Comparison of ENCODE assay signal across 10 mouse cellular contexts in genomic region chr11:44665741-44666531, GRCm38 (mm10). TPM values are rescaled to one million over a fixed set of nuclear protein-coding genes. Genes with fewer than 3 reads are reported as not detected.
A peak's percentile ranks its signal among the peaks of the same experiment; 100 is the strongest.
DNase-seq lines count a peak whose midpoint lies in the region; ATAC-seq lines count a peak whose summit lies in the region.
"Had no signal": no experiment of that assay in that cellular context is flagged by ENCODE, and none has a peak within 500 bp of the region (broad histone marks: within the 10 kb centered on the region; RNA-seq: fewer than 3 reads in every experiment).

No protein-coding gene starts in this region.

- no peak for DNase-seq in kidney, postnatal 10 days
- DNase-seq in embryonic facial prominence, embryonic 14.5 days (ENCODE audit: low spot score) = no peak
- DNase-seq in cerebellum, adult 11-12 months = no peak
- no peak for DNase-seq in frontal cortex, adult 2 months (ENCODE audit: extremely low spot score in 1 of 2, low spot score in 1 of 2)
- DNase-seq: cerebellum, adult 11 months had no signal

- WGBS in kidney, embryonic 15.5 days = 43% methylated on average over 7 of the region's 7 CpGs
- 24% methylated on average over 7 of the region's 7 CpGs for WGBS in embryonic facial prominence, embryonic 14.5 days
- WGBS in hindbrain, embryonic 12.5 days = 29% methylated on average over 7 of the region's 7 CpGs
- 40% methylated on average over 7 of the region's 7 CpGs for WGBS in midbrain, embryonic 16.5 days

- H3K4me2 ChIP-seq in kidney, embryonic 15.5 days = peak overlapping the region; percentile 58
- peak overlapping the region; percentile 51 for H3K4me2 ChIP-seq in embryonic facial prominence, embryonic 14.5 days (ENCODE audit: low read depth, low read length)
- H3K4me2 ChIP-seq in hindbrain, embryonic 12.5 days (replicated peaks) = peak overlapping the region; percentile 54; the same call in 1 of the 2 replicates
- peak overlapping the region; percentile 57; the same call in 1 of the 2 replicates for H3K4me2 ChIP-seq in midbrain, embryonic 16.5 days (ENCODE audit: low read length)

- H3K27me3 ChIP-seq in kidney, embryonic 15.5 days = no peaks in the 10 kb centered on the region
- H3K27me3 ChIP-seq in embryonic facial prominence, embryonic 14.5 days (replicated peaks; ENCODE audit: control insufficient read depth, insufficient read depth, low read length) = no peaks in the 10 kb centered on the region
- H3K27me3 ChIP-seq in hindbrain, embryonic 12.5 days = no peaks in the 10 kb centered on the region
- no peaks in the 10 kb centered on the region for H3K27me3 ChIP-seq in midbrain, embryonic 16.5 days (ENCODE audit: control insufficient read depth, insufficient read depth, low read depth, low read length)

- H3K9me3 ChIP-seq in kidney, embryonic 15.5 days (replicated peaks) = no peaks in the 10 kb centered on the region
- no peaks in the 10 kb centered on the region for H3K9me3 ChIP-seq in embryonic facial prominence, embryonic 14.5 days (ENCODE audit: control insufficient read depth, low read length)
- no peaks in the 10 kb centered on the region for H3K9me3 ChIP-seq in hindbrain, embryonic 12.5 days (replicated peaks)
- H3K9me3 ChIP-seq in midbrain, embryonic 16.5 days (replicated peaks; ENCODE audit: control insufficient read depth, low read length, poor library complexity, severe bottlenecking) = no peaks in the 10 kb centered on the region
- H3K9me3 ChIP-seq: intestine, embryonic 15.5 days had no signal

- peaks cover 32% of the 10 kb centered on the region for H3K4me1 ChIP-seq in kidney, embryonic 15.5 days
- peaks cover 35% of the 10 kb centered on the region for H3K4me1 ChIP-seq in embryonic facial prominence, embryonic 14.5 days (ENCODE audit: control insufficient read depth, insufficient read depth, low read length)
- peaks cover 48% of the 10 kb centered on the region for H3K4me1 ChIP-seq in hindbrain, embryonic 12.5 days
- peaks cover 13% of the 10 kb centered on the region for H3K4me1 ChIP-seq in midbrain, embryonic 16.5 days (ENCODE audit: control insufficient read depth, insufficient read depth, low read length)

- peak overlapping the region; percentile 76 for H3K27ac ChIP-seq in kidney, embryonic 15.5 days
- peak overlapping the region; percentile 61 for H3K27ac ChIP-seq in embryonic facial prominence, embryonic 14.5 days (replicated peaks; ENCODE audit: low read depth, low read length)
- peak overlapping the region; percentile 76 for H3K27ac ChIP-seq in hindbrain, embryonic 12.5 days
- no peak overlapping the region for H3K27ac ChIP-seq in midbrain, embryonic 16.5 days (ENCODE audit: low read length)
- H3K27ac ChIP-seq: liver, embryonic 14.5 days had no signal

- H3K36me3 ChIP-seq in kidney, embryonic 15.5 days = no peaks in the 10 kb centered on the region
- H3K36me3 ChIP-seq in embryonic facial prominence, embryonic 14.5 days (ENCODE audit: control insufficient read depth, insufficient read depth, low read length) = no peaks in the 10 kb centered on the region
- no peaks in the 10 kb centered on the region for H3K36me3 ChIP-seq in hindbrain, embryonic 12.5 days
- H3K36me3 ChIP-seq in midbrain, embryonic 16.5 days (ENCODE audit: control insufficient read depth, insufficient read depth, low read length) = no peaks in the 10 kb centered on the region
- H3K36me3 ChIP-seq: intestine, embryonic 15.5 days had no signal

- H3K4me3 ChIP-seq in kidney, embryonic 15.5 days (replicated peaks) = no peak overlapping the region
- peak overlapping the region; percentile 28; the same call in 1 of the 2 replicates for H3K4me3 ChIP-seq in embryonic facial prominence, embryonic 14.5 days (ENCODE audit: low read depth, low read length)
- no peak overlapping the region for H3K4me3 ChIP-seq in hindbrain, embryonic 12.5 days
- no peak overlapping the region for H3K4me3 ChIP-seq in midbrain, embryonic 16.5 days (ENCODE audit: low read depth, low read length)

- H3K9ac ChIP-seq in kidney, embryonic 15.5 days = no peak overlapping the region
- H3K9ac ChIP-seq in embryonic facial prominence, embryonic 14.5 days (ENCODE audit: low read depth, low read length) = peak overlapping the region; percentile 58; the same call in 1 of the 2 replicates
- H3K9ac ChIP-seq in hindbrain, embryonic 12.5 days = 0 out of 2 replicates have a peak overlapping the region, but pooled peaks have one; percentile 55
- H3K9ac ChIP-seq in midbrain, embryonic 16.5 days (ENCODE audit: low read depth, low read length) = no peak overlapping the region
- H3K9ac ChIP-seq: liver, embryonic 14.5 days had no signal

- no peak for ATAC-seq in kidney, embryonic 15.5 days (replicated peaks; ENCODE audit: low FRiP score)
- 0 out of 2 replicates have a peak, but pooled peaks have one; percentile 12 for ATAC-seq in embryonic facial prominence, embryonic 14.5 days (ENCODE audit: low read depth)
- ATAC-seq in hindbrain, embryonic 12.5 days (ENCODE audit: low FRiP score) = no peak; the same call in 1 of the 2 replicates
- ATAC-seq in midbrain, embryonic 16.5 days = no peak
- ATAC-seq: intestine, embryonic 15.5 days had no signal

RNA-seq across cellular contexts. Expression of gene Ebf1, which starts 48.8 kb away (rescaled TPM):
- 22.8 and 24.1 TPM in 2 replicates for polyA plus RNA-seq in kidney, embryonic 15.5 days (2015; fragmentation: Nextera tagmentation; extraction: Ambion mirVana)
- 54.5 and 61.6 TPM in 2 replicates for polyA plus RNA-seq in embryonic facial prominence, embryonic 14.5 days (2014; fragmentation: Nextera tagmentation; extraction: Ambion mirVana)
- polyA plus RNA-seq in hindbrain, embryonic 12.5 days (2016; fragmentation: Nextera tagmentation; extraction: Ambion mirVana) = 111 and 122 TPM in 2 replicates
- 52.9 and 53.3 TPM in 2 replicates for polyA plus RNA-seq in midbrain, embryonic 16.5 days (2015; fragmentation: Nextera tagmentation; extraction: Ambion mirVana)
- polyA plus RNA-seq in frontal cortex, adult 2 months (2012; rRNA removed) = 3.3 and 4.4 TPM in 2 replicates

Comparison
In these comparisons a context has a peak if more than half of its experiments do, and no peak if none do; other contexts are left out.
1. H3K9ac ChIP-seq: peak in embryonic facial prominence, embryonic 14.5 days (single experiment) and hindbrain, embryonic 12.5 days (single experiment); none in kidney, embryonic 15.5 days (single experiment) and midbrain, embryonic 16.5 days (single experiment).
2. Peak in every context shown above with its lines, with median percentiles within 50 percentile points of each other: H3K4me2 ChIP-seq.